Mouse (Mus musculus) forebrain, embryonic 14.5 days (tissue): ENCODE measurements at regions not wholly inside any gene's neighbourhood (a gene's known extent, or its start where the extent isn't known, plus 50 kb on each side); places are given as distances from the start of the nearest gene placed in this dataset.

Experiments used
- ATAC-seq: fragments of 200-750 bp; cut with Nextera tagmentation; 2 replicates; pipeline ENCODE4 v1.8.0; 2017; ENCODE audit warnings: mild to moderate bottlenecking, moderate library complexity
- DNase-seq: peaks from one replicate; pipeline ENCODE4 v3.0.0-alpha.2; 2015; ENCODE audit warnings: low spot score
- H3K27ac ChIP-seq: fragments of 300-500 bp; sonication (generic); 2 replicates; pipeline ENCODE4 v1.5.1; 2014; ENCODE audit warnings: low read depth, mild to moderate bottlenecking, control low read depth, low read length, moderate library complexity
- H3K27me3 ChIP-seq: fragments of 300-500 bp; sonication (generic); replicated peaks from 2 replicates; pipeline ENCODE4 v1.6.1; 2014; ENCODE audit warnings: low read length, control low read depth, mixed read lengths; ENCODE audit not compliant: control insufficient read depth, insufficient read depth
- H3K36me3 ChIP-seq: fragments of 300-500 bp; sonication (generic); 2 replicates; pipeline ENCODE4 v1.6.1; 2014; ENCODE audit warnings: low read length, control low read depth; ENCODE audit not compliant: control insufficient read depth, insufficient read depth
- H3K4me1 ChIP-seq: fragments of 300-500 bp; sonication (generic); 2 replicates; pipeline ENCODE4 v1.6.1; 2014; ENCODE audit warnings: antibody characterized with exemption, low read length, control low read depth; ENCODE audit not compliant: control insufficient read depth, insufficient read depth
- H3K4me2 ChIP-seq: fragments of 300-500 bp; sonication (generic); 2 replicates; pipeline ENCODE4 v1.6.1; 2014; ENCODE audit warnings: mild to moderate bottlenecking, control low read depth, low read length
- H3K4me3 ChIP-seq: fragments of 300-500 bp; sonication (generic); 2 replicates; pipeline ENCODE4 v1.5.1; 2014; ENCODE audit warnings: low read depth, low read length, control low read depth
- H3K9ac ChIP-seq: fragments of 300-500 bp; sonication (generic); 2 replicates; pipeline ENCODE4 v1.6.1; 2014; ENCODE audit warnings: mild to moderate bottlenecking, low read length, control low read depth, moderate library complexity
- H3K9me3 ChIP-seq: fragments of 300-500 bp; sonication (generic); replicated peaks from 2 replicates; pipeline ENCODE4 v1.6.1; 2016; ENCODE audit warnings: low read length, control low read depth, mixed read lengths; ENCODE audit not compliant: control insufficient read depth
- WGBS: fragments of 180-500 bp; shearing (Covaris S2); extraction: QIAGEN DNeasy Blood & Tissue Kit; methylation state at CpG from one replicate; pipeline ENCODE4 v1.1.7; 2014; 5-methylcytosine and 5-hydroxymethylcytosine counted together

DNA sequence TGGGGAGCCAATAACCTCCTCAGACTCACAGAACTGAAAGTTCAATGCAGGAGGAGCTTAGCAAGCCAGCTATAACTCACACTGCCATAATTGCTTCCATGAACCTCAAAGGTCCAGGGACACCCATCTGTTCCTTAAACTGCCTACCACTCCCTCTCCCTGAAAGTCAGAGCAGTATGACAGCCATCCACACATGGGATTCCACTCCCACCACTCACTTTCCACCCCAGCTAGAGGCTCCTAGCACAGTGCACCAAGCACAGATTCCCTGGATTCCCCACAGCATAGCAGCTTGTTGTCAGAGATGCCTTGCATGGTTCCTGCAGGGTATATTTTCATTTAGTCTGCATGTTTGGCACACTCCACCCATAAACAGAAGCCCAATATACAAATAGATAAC, 76.1 kb upstream of the Vgll2 start:
- no peak for DNase-seq

DNA sequence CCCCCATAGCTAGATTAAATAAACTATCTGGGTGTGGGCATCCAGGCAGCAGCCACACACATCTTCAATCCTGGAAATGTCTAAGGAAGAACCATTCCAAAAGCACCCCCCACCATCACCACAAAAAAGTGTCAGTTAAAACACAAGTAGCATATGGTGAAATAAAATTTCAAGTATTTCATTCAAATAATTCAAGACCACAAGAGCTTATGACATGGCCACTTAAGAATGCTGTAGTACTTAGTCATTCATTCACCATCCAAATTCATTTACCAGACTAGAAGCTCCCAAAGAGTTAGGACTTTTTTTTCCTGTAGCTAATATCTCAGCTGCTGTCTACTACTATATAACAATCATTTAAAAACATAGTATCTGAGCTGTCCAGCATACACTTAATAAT, 75.4 kb upstream of the Vgll2 start:
- Histone ChIP-seq H3K9me3 (no peaks in the 10 kb centered on the region), H3K36me3 (no peaks in the 10 kb centered on the region), H3K4me2 (no peak overlapping the region), H3K27ac (no peak overlapping the region), H3K4me1 (no peaks in the 10 kb centered on the region), H3K9ac (no peak overlapping the region), H3K27me3 (no peaks in the 10 kb centered on the region), H3K4me3 (no peak overlapping the region)
- ATAC-seq (no peak), DNase-seq (no peak)

More for the DNA sequence above, 76.1 kb upstream of the Vgll2 start:
- no peaks in the 10 kb centered on the region for H3K4me1 ChIP-seq
- no peak overlapping the region for H3K4me2 ChIP-seq
- H3K36me3 ChIP-seq: no peaks in the 10 kb centered on the region
- no peak overlapping the region for H3K9ac ChIP-seq
- no peak overlapping the region for H3K27ac ChIP-seq
- H3K9me3 ChIP-seq: no peaks in the 10 kb centered on the region
- H3K27me3 ChIP-seq: no peaks in the 10 kb centered on the region
- no peak for ATAC-seq
- no peak overlapping the region for H3K4me3 ChIP-seq

DNA sequence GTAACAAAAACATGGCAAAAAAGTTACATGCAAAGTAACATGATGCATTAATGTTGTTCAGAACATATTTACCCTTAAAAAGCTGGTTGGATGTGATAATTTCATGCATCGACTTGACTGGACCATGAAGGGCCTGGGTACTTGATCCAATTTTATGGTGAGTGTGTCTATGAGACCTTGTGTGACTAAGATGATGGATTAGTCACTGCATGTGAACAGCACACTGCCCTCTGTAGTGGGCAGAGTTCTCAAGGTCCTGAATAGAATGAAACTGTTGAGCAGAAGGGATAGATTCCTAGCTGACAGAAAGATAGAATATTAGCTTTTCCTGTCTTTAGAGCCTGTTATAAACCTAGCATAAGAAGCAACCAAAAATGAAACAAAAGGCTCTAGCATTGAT, 72.3 kb upstream of the Vgll2 start:
- H3K36me3 ChIP-seq: no peaks in the 10 kb centered on the region
- DNase-seq (no peak), ATAC-seq (no peak)
- no peak overlapping the region for H3K9ac ChIP-seq
- H3K4me3 ChIP-seq: no peak overlapping the region
- no peaks in the 10 kb centered on the region for H3K4me1 ChIP-seq
- no peaks in the 10 kb centered on the region for H3K9me3 ChIP-seq
- H3K4me2 ChIP-seq: no peak overlapping the region
- WGBS: 83% methylated on average over 1 of the region's 1 CpGs
- H3K27me3 ChIP-seq: no peaks in the 10 kb centered on the region
- no peak overlapping the region for H3K27ac ChIP-seq

DNA sequence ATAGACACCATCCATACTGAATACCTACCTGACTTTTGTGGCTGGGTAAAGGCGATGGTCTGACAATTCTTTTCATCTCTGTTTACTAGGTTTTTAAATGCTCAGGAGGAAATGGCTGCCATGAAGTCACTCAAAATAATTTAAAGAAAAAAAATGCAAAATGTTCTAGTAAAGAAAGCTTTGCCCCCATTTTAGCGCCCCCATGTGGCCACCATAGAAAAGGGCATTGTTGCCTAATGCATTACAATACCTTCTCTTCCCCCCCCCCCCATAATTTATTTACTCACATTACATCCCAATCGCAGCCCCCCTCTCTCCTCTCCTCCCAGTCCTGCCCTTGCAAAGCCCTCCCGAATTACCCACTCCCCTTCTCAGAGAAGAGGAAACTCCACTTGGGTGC, 70.3 kb upstream of the Vgll2 start:
- Histone ChIP-seq H3K27ac (no peak overlapping the region), H3K9ac (no peak overlapping the region), H3K4me3 (no peak overlapping the region), H3K4me2 (no peak overlapping the region), H3K9me3 (no peaks in the 10 kb centered on the region), H3K36me3 (no peaks in the 10 kb centered on the region), H3K27me3 (no peaks in the 10 kb centered on the region), H3K4me1 (no peaks in the 10 kb centered on the region)
- WGBS: 60% methylated on average over 4 of the region's 4 CpGs
- ATAC-seq (no peak), DNase-seq (no peak)

DNA sequence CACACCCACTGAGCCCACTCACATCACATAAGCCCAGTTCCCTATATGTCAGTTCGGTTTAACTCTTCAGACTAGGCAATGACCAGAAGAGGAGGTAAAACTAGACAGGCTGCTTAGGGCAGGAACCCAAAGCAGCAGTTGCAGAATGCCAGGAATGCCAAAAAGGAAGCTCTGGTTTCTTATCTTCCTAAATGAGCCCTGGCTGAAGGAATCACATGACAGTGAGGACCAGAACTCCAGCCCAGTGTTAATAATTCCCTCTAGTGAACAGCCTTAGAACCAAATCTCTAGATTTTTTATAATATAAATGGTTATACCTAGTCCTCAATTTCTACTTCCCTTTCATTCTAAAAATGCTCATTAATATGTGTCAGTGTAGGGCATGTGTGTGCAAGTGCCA, 65.8 kb upstream of the Vgll2 start:
- Histone ChIP-seq H3K9ac (no peak overlapping the region), H3K4me2 (no peak overlapping the region), H3K27me3 (no peaks in the 10 kb centered on the region), H3K4me3 (no peak overlapping the region), H3K9me3 (no peaks in the 10 kb centered on the region), H3K36me3 (no peaks in the 10 kb centered on the region), H3K4me1 (0 out of 2 replicates have a peak, but pooled peaks cover 1% of the 10 kb centered on the region), H3K27ac (no peak overlapping the region)
- ATAC-seq (no peak), DNase-seq (no peak)
- 79% methylated on average over 1 of the region's 1 CpGs for WGBS

DNA sequence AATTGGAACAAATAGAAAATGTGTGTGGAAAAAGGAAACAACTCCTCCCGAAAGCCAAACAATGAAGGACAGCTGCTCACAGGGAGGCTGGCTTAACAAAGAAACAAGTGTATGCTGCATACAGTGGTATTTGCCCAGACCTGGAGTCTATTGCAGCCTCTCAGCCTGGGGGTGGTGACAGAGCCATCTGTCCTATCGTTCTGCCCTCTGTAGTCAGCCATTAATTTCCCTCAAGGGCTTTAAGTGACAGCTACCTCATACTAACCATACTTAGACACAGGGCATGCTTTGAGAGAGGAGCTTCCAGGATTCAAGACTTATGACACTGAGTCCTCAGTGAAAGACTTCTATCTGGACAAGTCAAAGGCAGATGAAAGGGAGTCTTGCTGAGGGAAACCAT, 60.8 kb upstream of the Vgll2 start:
- ATAC-seq: peak; percentile 87
- H3K27ac ChIP-seq: no peak overlapping the region

DNA sequence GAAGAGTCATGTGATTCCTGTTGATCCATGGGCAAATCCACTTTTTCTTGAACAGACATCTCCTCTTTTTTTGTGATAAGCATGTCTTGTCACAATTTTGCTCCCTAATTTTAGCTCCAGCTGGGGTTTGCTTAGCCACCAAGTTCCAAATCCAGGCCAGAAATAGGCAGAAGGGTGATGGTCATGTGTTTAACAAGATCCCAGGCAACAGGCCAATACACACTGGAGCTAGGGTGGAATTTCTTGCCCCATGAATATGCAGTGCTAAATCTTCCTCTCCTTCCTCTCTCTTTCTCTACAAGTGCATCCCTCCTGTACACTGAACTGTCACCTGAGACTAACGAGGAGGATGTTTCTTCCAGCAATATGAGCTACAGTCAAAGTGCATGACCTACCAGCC, 58.6 kb upstream of the Vgll2 start:
- Histone ChIP-seq H3K27me3 (no peaks in the 10 kb centered on the region), H3K9me3 (no peaks in the 10 kb centered on the region), H3K4me3 (no peak overlapping the region), H3K27ac (no peak overlapping the region), H3K9ac (no peak overlapping the region), H3K4me1 (0 out of 2 replicates have a peak, but pooled peaks cover 3% of the 10 kb centered on the region), H3K36me3 (no peaks in the 10 kb centered on the region), H3K4me2 (no peak overlapping the region)
- no peak for ATAC-seq
- DNase-seq: no peak
- 88% methylated on average over 1 of the region's 1 CpGs for WGBS

More for the DNA sequence above, 60.8 kb upstream of the Vgll2 start:
- no peak overlapping the region for H3K9ac ChIP-seq
- H3K27me3 ChIP-seq: no peaks in the 10 kb centered on the region
- 0 out of 2 replicates have a peak, but pooled peaks cover 3% of the 10 kb centered on the region for H3K4me1 ChIP-seq
- no peak overlapping the region for H3K4me3 ChIP-seq
- peak; percentile 50 for DNase-seq
- WGBS: 14% methylated on average over 2 of the region's 2 CpGs
- no peaks in the 10 kb centered on the region for H3K36me3 ChIP-seq
- no peak overlapping the region for H3K4me2 ChIP-seq
- H3K9me3 ChIP-seq: no peaks in the 10 kb centered on the region

DNA sequence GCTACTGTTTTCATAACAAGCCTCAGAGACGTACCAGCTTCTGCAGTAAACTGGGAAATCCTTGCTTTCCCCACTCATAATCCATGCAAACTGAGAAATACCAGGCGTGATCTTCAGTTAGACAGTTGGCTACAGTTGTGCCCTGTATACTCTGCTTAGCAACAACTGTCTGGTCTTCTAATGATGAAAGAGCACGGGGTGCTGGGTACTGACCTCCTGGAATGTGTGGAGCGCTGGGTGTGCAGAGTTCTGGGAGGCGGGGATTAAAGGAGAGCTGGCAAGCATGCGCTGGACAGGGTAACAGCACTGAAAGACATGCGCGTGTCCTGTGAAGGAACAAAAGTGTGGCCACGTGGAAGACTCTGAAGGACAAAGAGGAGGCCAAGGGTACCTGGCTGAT, 52.2 kb upstream of the Vgll2 start:
- WGBS: 69% methylated on average over 9 of the region's 9 CpGs
- no peaks in the 10 kb centered on the region for H3K9me3 ChIP-seq
- H3K9ac ChIP-seq: no peak overlapping the region
- no peak overlapping the region for H3K27ac ChIP-seq
- ATAC-seq: no peak
- H3K27me3 ChIP-seq: no peaks in the 10 kb centered on the region
- H3K4me2 ChIP-seq: no peak overlapping the region
- no peak for DNase-seq
- H3K4me1 ChIP-seq: no peaks in the 10 kb centered on the region
- no peaks in the 10 kb centered on the region for H3K36me3 ChIP-seq
- H3K4me3 ChIP-seq: no peak overlapping the region
